Comparison of ENCODE assay signal across 8 mouse cellular contexts in the genomic region with DNA sequence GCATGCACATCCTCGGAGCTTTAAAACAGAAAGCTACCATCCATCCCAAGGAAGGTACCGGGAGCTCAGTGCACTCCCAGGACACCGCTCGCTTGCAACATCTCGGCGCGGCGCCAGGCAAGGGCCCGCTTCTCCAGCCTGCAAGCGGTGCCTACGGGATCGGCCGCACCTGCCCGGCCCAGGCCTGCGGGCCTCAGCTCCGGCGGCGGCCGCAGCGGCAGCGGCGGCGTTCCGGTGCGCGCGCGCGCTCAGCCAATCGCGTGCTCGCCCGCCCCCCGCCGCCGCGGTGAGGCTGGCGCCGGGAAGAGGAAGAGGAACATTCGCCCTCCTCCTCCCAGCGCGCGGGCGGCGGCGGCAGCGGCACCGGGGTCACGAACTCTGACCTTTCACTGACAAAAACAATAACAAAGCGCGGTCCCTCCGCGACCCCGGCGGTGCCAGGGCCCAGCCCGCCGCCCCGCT. TPM values are rescaled to one million over a fixed set of nuclear protein-coding genes. Genes with fewer than 3 reads are reported as not detected.
DNase-seq lines count a peak whose midpoint lies in the region; ATAC-seq and TF ChIP-seq lines count a peak whose summit lies in the region.

Gene Nr2c2 (plus strand): TSS at position 261 of the 462 bp plus-strand sequence.

- H3K4me3 ChIP-seq in embryonic facial prominence, embryonic 13.5 days, result peak within 1 kb of the TSS; percentile 95
- peak within 1 kb of the TSS; percentile 95 for H3K4me3 ChIP-seq in kidney, adult 2 months (ENCODE audit: insufficient read depth, low read depth, low read length)
- peak within 1 kb of the TSS; percentile 97 for H3K4me3 ChIP-seq in limb, embryonic 12.5 days (replicated peaks)
- H3K4me3 ChIP-seq in midbrain, embryonic 14.5 days (replicated peaks; ENCODE audit: low read depth, low read length), result peak within 1 kb of the TSS; percentile 89

- peak within 1 kb of the TSS; percentile 71 for H3K4me2 ChIP-seq in embryonic facial prominence, embryonic 13.5 days
- peak within 1 kb of the TSS; percentile 74 for H3K4me2 ChIP-seq in limb, embryonic 12.5 days
- H3K4me2 ChIP-seq in midbrain, embryonic 14.5 days (ENCODE audit: low read length), result peak within 1 kb of the TSS; percentile 74

- peak within 1 kb of the TSS; percentile 97 for H3K9ac ChIP-seq in embryonic facial prominence, embryonic 13.5 days
- peak within 1 kb of the TSS; percentile 98 for H3K9ac ChIP-seq in limb, embryonic 12.5 days (replicated peaks)
- H3K9ac ChIP-seq in midbrain, embryonic 14.5 days (replicated peaks; ENCODE audit: low read length), result peak within 1 kb of the TSS; percentile 95

- peak within 1 kb of the TSS; percentile 99 for H3K27ac ChIP-seq in embryonic facial prominence, embryonic 13.5 days
- H3K27ac ChIP-seq in kidney, adult 2 months (ENCODE audit: insufficient read depth, low read depth, low read length), result peak within 1 kb of the TSS; percentile 93
- peak within 1 kb of the TSS; percentile 99 for H3K27ac ChIP-seq in limb, embryonic 12.5 days
- H3K27ac ChIP-seq in midbrain, embryonic 14.5 days (replicated peaks; ENCODE audit: low read depth, low read length), result peak within 1 kb of the TSS; percentile 98

- WGBS in embryonic facial prominence, embryonic 13.5 days, result 0% methylated on average over 39 of the region's 58 CpGs
- WGBS in kidney, adult 2 months, result under 1% methylated on average over 58 of the region's 58 CpGs
- under 1% methylated on average over 46 of the region's 58 CpGs for WGBS in limb, embryonic 12.5 days
- WGBS in midbrain, embryonic 14.5 days, result 0% methylated on average over 51 of the region's 58 CpGs

- H3K36me3 ChIP-seq in embryonic facial prominence, embryonic 13.5 days, result no peaks in the 10 kb centered on the region
- no peaks in the 10 kb centered on the region for H3K36me3 ChIP-seq in kidney, adult 2 months (ENCODE audit: control insufficient read depth, insufficient read depth, low read length)
- no peaks in the 10 kb centered on the region for H3K36me3 ChIP-seq in limb, embryonic 12.5 days
- H3K36me3 ChIP-seq in midbrain, embryonic 14.5 days (ENCODE audit: control insufficient read depth, insufficient read depth, low read length), result no peaks in the 10 kb centered on the region

- peaks cover 28% of the 10 kb centered on the region for H3K4me1 ChIP-seq in embryonic facial prominence, embryonic 13.5 days
- H3K4me1 ChIP-seq in kidney, adult 2 months (ENCODE audit: control insufficient read depth, insufficient read depth, low read length), result peaks cover 19% of the 10 kb centered on the region
- H3K4me1 ChIP-seq in limb, embryonic 12.5 days (replicated peaks), result peaks cover 32% of the 10 kb centered on the region
- H3K4me1 ChIP-seq in midbrain, embryonic 14.5 days (ENCODE audit: control insufficient read depth, insufficient read depth, low read length), result peaks cover 29% of the 10 kb centered on the region

- H3K27me3 ChIP-seq in embryonic facial prominence, embryonic 13.5 days, result no peaks in the 10 kb centered on the region
- H3K27me3 ChIP-seq in kidney, adult 2 months (replicated peaks; ENCODE audit: control insufficient read depth, insufficient read depth, low read length), result no peaks in the 10 kb centered on the region
- no peaks in the 10 kb centered on the region for H3K27me3 ChIP-seq in limb, embryonic 12.5 days
- H3K27me3 ChIP-seq in midbrain, embryonic 14.5 days (ENCODE audit: control insufficient read depth, insufficient read depth, low read length), result no peaks in the 10 kb centered on the region

- DNase-seq in 3T3-L1 (ENCODE audit: low read depth, low spot score), result peak; percentile 69
- DNase-seq in adrenal gland, postnatal 4 days (ENCODE audit: low spot score in 2 of 2), result peak; percentile 72 to 78
- DNase-seq in heart, adult 18-20 months, result peak; percentile 90 to 91
- DNase-seq in kidney, adult 2 months, result peak; percentile 90
- DNase-seq in midbrain, embryonic 14.5 days, result peak; percentile 93
- peak; percentile 77 for DNase-seq in spleen, adult 12 weeks (ENCODE audit: low spot score)

- no peak for TF ChIP-seq CTCF in kidney, adult 2 months (conservative IDR thresholded peaks at IDR 0.05; ENCODE audit: insufficient read depth, insufficient read length, low read depth, low read length)

- no peaks in the 10 kb centered on the region for H3K9me3 ChIP-seq in embryonic facial prominence, embryonic 13.5 days
- no peaks in the 10 kb centered on the region for H3K9me3 ChIP-seq in limb, embryonic 12.5 days
- no peaks in the 10 kb centered on the region for H3K9me3 ChIP-seq in midbrain, embryonic 14.5 days (ENCODE audit: control insufficient read depth, low read length)

- TF ChIP-seq POLR2A in kidney, adult 2 months (IDR thresholded peaks at IDR 0.05; ENCODE audit: low read depth, low read length), result peak; percentile 34

- ATAC-seq in embryonic facial prominence, embryonic 13.5 days (ENCODE audit: insufficient number of reproducible peaks, insufficient read depth, low FRiP score, low TSS enrichment, low read depth), result peak; percentile 17; the same call in 1 of the 2 replicates
- ATAC-seq in limb, embryonic 12.5 days (ENCODE audit: insufficient number of reproducible peaks, insufficient read depth, low FRiP score, low TSS enrichment, low read depth), result peak; percentile 65
- ATAC-seq in midbrain, embryonic 14.5 days (ENCODE audit: low FRiP score, low TSS enrichment), result peak; percentile 70

RNA-seq across cellular contexts. Expression of gene Nr2c2, which starts in this region (rescaled TPM):
- 10 to 100 TPM; 60.3 to 62.9 TPM for total RNA-seq in adrenal gland, postnatal 4 days (2021)
- polyA plus RNA-seq in embryonic facial prominence, embryonic 13.5 days (2015; fragmentation: Nextera tagmentation; extraction: Ambion mirVana), result 20.7 and 27.1 TPM in 2 replicates
- total RNA-seq in heart, adult 18-20 months (2021), result 10 to 100 TPM; 20.1 to 24.9 TPM
- 14.5 and 15.5 TPM in 2 replicates for polyA plus RNA-seq in kidney, adult 2 months (2012; rRNA removed)
- 24.6 and 33.4 TPM in 2 replicates for polyA plus RNA-seq in limb, embryonic 12.5 days (2016; fragmentation: Nextera tagmentation; extraction: Ambion mirVana)
- polyA plus RNA-seq in midbrain, embryonic 14.5 days (2014; fragmentation: Nextera tagmentation; extraction: Ambion mirVana), result 30.1 and 35.0 TPM in 2 replicates

Comparison
In these comparisons a context has a peak if more than half of its experiments do, and no peak if none do; other contexts are left out.
1. Peak in every context shown above with its lines: DNase-seq, ATAC-seq, H3K4me3 ChIP-seq and H3K27ac ChIP-seq.
2. ATAC-seq: peak in every context shown above with its lines; median percentile 70 in midbrain, embryonic 14.5 days; 65 in limb, embryonic 12.5 days; 17 in embryonic facial prominence, embryonic 13.5 days.